Mouse (Mus musculus): ENCODE measurements around the gene Slc4a3. TPM values are rescaled to one million over a fixed set of nuclear protein-coding genes. Genes with fewer than 3 reads are reported as not detected.

The Slc4a3 gene
- polyA plus RNA-seq, 1 experiment = 21.2 TPM

- 82% methylated on average over 5 of the region's 5 CpGs for WGBS
- Histone ChIP-seq H3K36me3 (ENCODE audit: control insufficient read depth, insufficient read depth, low read length) (no peaks in the 10 kb centered on the region), H3K4me3 (ENCODE audit: control insufficient read depth, insufficient read depth, low read length) (no peak overlapping the region), H3K4me1 (replicated peaks; ENCODE audit: control insufficient read depth, insufficient read depth, low read length) (no peaks in the 10 kb centered on the region), H3K27ac (ENCODE audit: control insufficient read depth, insufficient read depth, low read length) (no peak overlapping the region), H3K27me3 (ENCODE audit: control insufficient read depth, insufficient read depth, low read length) (no peaks in the 10 kb centered on the region)
- DNase-seq = no peak
- TF ChIP-seq CTCF (IDR thresholded peaks at IDR 0.05; ENCODE audit: borderline replicate concordance, control insufficient read depth, extremely low read depth, insufficient read depth, low read length, poor library complexity) = no peak
- TF ChIP-seq POLR2A (IDR thresholded peaks at IDR 0.05; ENCODE audit: control insufficient read depth, extremely low read depth, insufficient read depth, low read length, poor library complexity) = no peak
These were observed 36.5 kb downstream of the Slc4a3 start for GRCm38 (mm10) chr1:75582625-75582956.

DNA sequence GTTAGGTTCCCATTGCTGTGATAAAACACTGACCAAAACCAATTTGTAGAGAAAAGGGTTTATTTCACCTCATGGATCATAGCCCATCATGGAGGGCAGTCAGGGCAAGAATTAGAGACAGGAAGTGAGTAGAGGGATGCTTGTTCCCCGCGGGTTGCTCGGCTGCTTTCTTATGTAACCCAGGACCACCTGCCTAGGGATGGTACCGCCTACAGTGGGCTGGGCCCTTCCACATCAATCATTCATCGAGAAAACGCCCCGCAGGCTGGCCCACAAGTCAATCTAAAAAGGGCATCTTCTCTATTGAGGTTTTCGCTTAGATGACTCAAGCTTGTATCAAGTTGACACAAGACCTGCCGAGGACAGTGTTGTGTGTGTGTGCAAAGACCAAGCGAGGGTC is 37.0 kb downstream of the Slc4a3 start:
- TF ChIP-seq POLR2A (IDR thresholded peaks at IDR 0.05; ENCODE audit: control insufficient read depth, extremely low read depth, insufficient read depth, low read length, poor library complexity) = no peak
- TF ChIP-seq CTCF (IDR thresholded peaks at IDR 0.05; ENCODE audit: borderline replicate concordance, control insufficient read depth, extremely low read depth, insufficient read depth, low read length, poor library complexity) = no peak

DNA sequence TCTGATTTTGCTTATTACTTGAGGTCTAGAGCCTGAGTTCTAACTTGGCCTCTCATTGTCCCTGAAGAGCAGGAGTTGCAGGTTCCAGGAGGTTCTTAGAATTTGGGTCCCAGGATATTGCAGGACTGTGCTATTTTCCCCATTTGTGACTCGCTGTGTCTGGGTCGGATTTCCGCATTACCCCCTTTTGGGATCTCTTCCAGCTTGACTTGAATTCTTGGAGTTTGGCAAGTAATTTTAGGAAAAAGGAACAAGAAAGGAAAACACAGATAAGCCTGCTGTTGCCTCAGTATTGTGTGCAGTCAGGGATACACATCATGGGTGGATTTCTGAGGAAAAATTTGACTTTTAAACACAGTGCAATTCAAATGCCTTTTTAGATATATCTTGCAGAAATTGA is 40.7 kb downstream of the Slc4a3 start:
- Histone ChIP-seq H3K27ac (ENCODE audit: control insufficient read depth, insufficient read depth, low read length) (no peak overlapping the region), H3K4me1 (replicated peaks; ENCODE audit: control insufficient read depth, insufficient read depth, low read length) (no peaks in the 10 kb centered on the region), H3K4me3 (ENCODE audit: control insufficient read depth, insufficient read depth, low read length) (no peak overlapping the region), H3K27me3 (ENCODE audit: control insufficient read depth, insufficient read depth, low read length) (no peaks in the 10 kb centered on the region), H3K36me3 (ENCODE audit: control insufficient read depth, insufficient read depth, low read length) (no peaks in the 10 kb centered on the region)
- WGBS = 91% methylated on average over 3 of the region's 3 CpGs
- no peak for DNase-seq
- TF ChIP-seq CTCF (IDR thresholded peaks at IDR 0.05; ENCODE audit: borderline replicate concordance, control insufficient read depth, extremely low read depth, insufficient read depth, low read length, poor library complexity) (no peak), POLR2A (IDR thresholded peaks at IDR 0.05; ENCODE audit: control insufficient read depth, extremely low read depth, insufficient read depth, low read length, poor library complexity) (no peak)

More for the DNA sequence above, 37.0 kb downstream of the Slc4a3 start:
- H3K4me3 ChIP-seq (ENCODE audit: control insufficient read depth, insufficient read depth, low read length) = no peak overlapping the region
- H3K27me3 ChIP-seq (ENCODE audit: control insufficient read depth, insufficient read depth, low read length) = no peaks in the 10 kb centered on the region
- H3K36me3 ChIP-seq (ENCODE audit: control insufficient read depth, insufficient read depth, low read length) = no peaks in the 10 kb centered on the region
- DNase-seq = no peak
- WGBS = 80% methylated on average over 10 of the region's 10 CpGs
- no peaks in the 10 kb centered on the region for H3K4me1 ChIP-seq (replicated peaks; ENCODE audit: control insufficient read depth, insufficient read depth, low read length)
- no peak overlapping the region for H3K27ac ChIP-seq (ENCODE audit: control insufficient read depth, insufficient read depth, low read length)

DNA sequence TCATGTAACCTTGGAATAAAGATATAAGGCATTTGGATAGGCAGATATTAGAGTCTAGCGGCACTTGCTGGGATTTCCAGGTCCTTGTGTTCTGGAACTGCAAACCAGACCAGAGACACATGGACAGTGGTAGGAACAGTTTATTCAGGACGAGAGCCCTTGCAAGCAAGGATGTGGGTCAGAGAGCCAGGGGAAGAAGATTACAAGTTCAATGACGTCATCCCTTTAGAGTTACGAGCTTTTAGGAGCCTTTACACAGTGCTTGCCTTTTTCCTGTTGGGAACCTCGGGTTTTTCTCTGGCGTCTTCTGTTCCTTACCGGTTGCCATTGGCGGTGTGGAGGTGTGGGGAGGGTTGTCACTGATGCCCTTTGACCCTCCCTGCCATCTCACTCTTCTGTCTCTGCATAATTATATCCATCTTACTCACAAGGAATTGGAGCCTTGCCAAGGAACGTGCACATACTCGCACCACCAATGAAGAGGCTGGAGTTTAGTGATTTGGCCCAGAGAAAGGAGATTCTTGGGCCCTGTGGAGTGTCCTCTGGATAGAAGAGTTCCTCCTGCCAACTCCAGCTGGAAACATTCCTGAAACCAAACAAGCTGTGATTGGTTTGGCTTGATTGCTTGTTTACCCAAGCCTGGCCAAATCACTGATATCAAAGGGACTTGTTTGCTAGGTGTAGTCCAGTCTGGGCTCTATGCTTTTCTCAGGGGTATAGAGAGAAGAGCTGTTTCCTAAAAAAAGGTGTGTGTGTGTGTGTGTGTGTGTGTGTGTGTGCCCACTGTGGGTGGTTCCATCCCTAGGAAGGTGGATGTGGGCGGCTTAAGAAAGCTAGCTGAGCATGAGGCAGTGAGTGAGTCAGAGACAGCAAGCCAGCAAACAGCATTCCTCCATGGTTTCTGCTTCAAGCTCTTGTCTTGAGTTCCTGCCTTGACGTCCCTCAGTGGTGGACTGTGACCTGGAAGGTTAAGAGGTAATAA is 42.0 kb downstream of the Slc4a3 start:
- TF ChIP-seq POLR2A (IDR thresholded peaks at IDR 0.05; ENCODE audit: control insufficient read depth, extremely low read depth, insufficient read depth, low read length, poor library complexity) = no peak
- TF ChIP-seq CTCF (IDR thresholded peaks at IDR 0.05; ENCODE audit: borderline replicate concordance, control insufficient read depth, extremely low read depth, insufficient read depth, low read length, poor library complexity) = no peak
- H3K4me3 ChIP-seq (ENCODE audit: control insufficient read depth, insufficient read depth, low read length) = no peak overlapping the region
- no peaks in the 10 kb centered on the region for H3K36me3 ChIP-seq (ENCODE audit: control insufficient read depth, insufficient read depth, low read length)
- no peaks in the 10 kb centered on the region for H3K4me1 ChIP-seq (replicated peaks; ENCODE audit: control insufficient read depth, insufficient read depth, low read length)
- no peaks in the 10 kb centered on the region for H3K27me3 ChIP-seq (ENCODE audit: control insufficient read depth, insufficient read depth, low read length)
- 71% methylated on average over 12 of the region's 12 CpGs for WGBS
- H3K27ac ChIP-seq (ENCODE audit: control insufficient read depth, insufficient read depth, low read length) = no peak overlapping the region
- DNase-seq = no peak

DNA sequence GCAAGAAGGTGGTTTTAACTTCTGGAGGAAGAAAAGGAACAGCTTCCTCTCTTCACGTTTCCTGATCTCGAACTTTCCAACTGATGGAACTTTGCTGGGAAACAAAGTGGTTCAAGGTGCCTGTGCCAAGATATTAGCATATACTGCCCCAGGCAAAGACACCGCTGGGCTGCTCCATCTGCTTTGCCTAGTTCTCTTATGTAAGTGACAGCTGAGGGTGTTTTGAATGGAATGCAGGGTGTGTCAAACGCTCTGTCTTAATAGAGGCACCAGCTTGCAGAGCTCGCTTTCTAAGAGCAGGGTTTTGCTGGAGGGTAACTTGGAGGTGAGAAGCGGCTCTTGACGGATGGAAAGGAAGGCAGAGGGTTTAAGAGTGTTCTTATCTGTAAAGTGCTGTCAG is 42.8 kb downstream of the Slc4a3 start:
- no peak for DNase-seq
- WGBS = 55% methylated on average over 7 of the region's 7 CpGs
- Histone ChIP-seq H3K36me3 (ENCODE audit: control insufficient read depth, insufficient read depth, low read length) (no peaks in the 10 kb centered on the region), H3K4me1 (replicated peaks; ENCODE audit: control insufficient read depth, insufficient read depth, low read length) (no peaks in the 10 kb centered on the region), H3K4me3 (ENCODE audit: control insufficient read depth, insufficient read depth, low read length) (no peak overlapping the region), H3K27me3 (ENCODE audit: control insufficient read depth, insufficient read depth, low read length) (no peaks in the 10 kb centered on the region), H3K27ac (ENCODE audit: control insufficient read depth, insufficient read depth, low read length) (no peak overlapping the region)
- TF ChIP-seq CTCF (IDR thresholded peaks at IDR 0.05; ENCODE audit: borderline replicate concordance, control insufficient read depth, extremely low read depth, insufficient read depth, low read length, poor library complexity) = no peak
- TF ChIP-seq POLR2A (IDR thresholded peaks at IDR 0.05; ENCODE audit: control insufficient read depth, extremely low read depth, insufficient read depth, low read length, poor library complexity) = no peak

DNA sequence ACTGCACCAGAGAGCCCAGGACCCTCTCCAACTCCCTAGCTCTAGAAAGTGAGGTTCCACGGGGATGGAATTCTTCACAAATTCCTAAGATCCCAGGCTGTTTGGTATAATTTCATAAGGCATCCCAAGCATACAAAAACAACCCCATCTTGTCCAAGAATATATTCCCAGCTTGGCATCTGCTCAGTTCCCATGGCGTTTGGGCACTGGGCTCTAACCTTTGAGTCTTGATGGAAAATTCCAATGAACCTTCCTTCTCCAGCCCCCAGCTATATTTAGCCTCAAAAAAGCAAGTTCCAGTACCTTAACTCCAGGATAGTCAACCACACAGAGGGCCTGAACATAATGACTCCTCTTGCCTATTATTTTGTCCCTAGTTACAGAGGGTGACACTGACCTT is 43.9 kb downstream of the Slc4a3 start:
- no peak overlapping the region for H3K27ac ChIP-seq (ENCODE audit: control insufficient read depth, insufficient read depth, low read length)
- no peak for DNase-seq
- no peaks in the 10 kb centered on the region for H3K4me1 ChIP-seq (replicated peaks; ENCODE audit: control insufficient read depth, insufficient read depth, low read length)
- no peak overlapping the region for H3K4me3 ChIP-seq (ENCODE audit: control insufficient read depth, insufficient read depth, low read length)
- TF ChIP-seq POLR2A (IDR thresholded peaks at IDR 0.05; ENCODE audit: control insufficient read depth, extremely low read depth, insufficient read depth, low read length, poor library complexity) (no peak), CTCF (IDR thresholded peaks at IDR 0.05; ENCODE audit: borderline replicate concordance, control insufficient read depth, extremely low read depth, insufficient read depth, low read length, poor library complexity) (no peak)
- H3K27me3 ChIP-seq (ENCODE audit: control insufficient read depth, insufficient read depth, low read length) = no peaks in the 10 kb centered on the region
- 87% methylated on average over 2 of the region's 2 CpGs for WGBS
- no peaks in the 10 kb centered on the region for H3K36me3 ChIP-seq (ENCODE audit: control insufficient read depth, insufficient read depth, low read length)

Data from thymus, adult 2 months (tissue).